Mouse (Mus musculus): ENCODE measurements around the gene 4930562C15Rik. TPM values are rescaled to one million over a fixed set of nuclear protein-coding genes. Genes with fewer than 3 reads are reported as not detected.
A peak's percentile ranks its signal among the peaks of the same experiment; 100 is the strongest.

4930562C15Rik gene
- total RNA-seq, 4 experiments from 2014 or later = not detected

- DNase-seq (ENCODE audit: low spot score in 2 of 2) = no peak
Measured at GRCm38 (mm10) chr16:4861392-4861791, 26.2 kb downstream of the 4930562C15Rik start.

GRCm38 (mm10) chr16:4862863-4863483, 27.8 kb downstream of the 4930562C15Rik start:
- DNase-seq (ENCODE audit: low spot score in 2 of 2) = peak; percentile 52 to 54

- no peak for DNase-seq (ENCODE audit: low spot score in 2 of 2)
Measured at GRCm38 (mm10) chr16:4863742-4864141, 28.5 kb downstream of the 4930562C15Rik start.

GRCm38 (mm10) chr16:4866101-4866695, 31.0 kb downstream of the 4930562C15Rik start:
- DNase-seq (ENCODE audit: low spot score in 2 of 2) = no peak

GRCm38 (mm10) chr16:4870490-4870889, 35.3 kb downstream of the 4930562C15Rik start:
- no peak for DNase-seq (ENCODE audit: low spot score in 2 of 2)

GRCm38 (mm10) chr16:4871926-4872325, 36.7 kb downstream of the 4930562C15Rik start:
- DNase-seq (ENCODE audit: low spot score in 2 of 2) = no peak

GRCm38 (mm10) chr16:4875198-4876032, 40.2 kb downstream of the 4930562C15Rik start:
- no peak for DNase-seq (ENCODE audit: low spot score in 2 of 2)

- peak in 1 of 2 experiments; percentile 45 for DNase-seq (ENCODE audit: low spot score in 2 of 2)
Measured at GRCm38 (mm10) chr16:4876033-4876680, 40.9 kb downstream of the 4930562C15Rik start.

GRCm38 (mm10) chr16:4877195-4877594, 42.0 kb downstream of the 4930562C15Rik start:
- no peak for DNase-seq (ENCODE audit: low spot score in 2 of 2)

- no peak for DNase-seq (ENCODE audit: low spot score in 2 of 2)
Measured at GRCm38 (mm10) chr16:4877701-4878100, 42.5 kb downstream of the 4930562C15Rik start.

GRCm38 (mm10) chr16:4878192-4878885, 43.1 kb downstream of the 4930562C15Rik start:
- DNase-seq (ENCODE audit: low spot score in 2 of 2) = no peak

GRCm38 (mm10) chr16:4879101-4879707, 44.0 kb downstream of the 4930562C15Rik start:
- peak in 1 of 2 experiments; percentile 42 for DNase-seq (ENCODE audit: low spot score in 2 of 2)

- DNase-seq (ENCODE audit: low spot score in 2 of 2) = peak; percentile 83 to 89
Measured at GRCm38 (mm10) chr16:4879708-4880124, 44.5 kb downstream of the 4930562C15Rik start.

GRCm38 (mm10) chr16:4880136-4880825, 45.1 kb downstream of the 4930562C15Rik start, which contains the start of gene Ubald1:
Gene Ubald1 (minus strand): TSS chr16:4880315.
- DNase-seq (ENCODE audit: low spot score in 2 of 2) = peak; percentile 95 to 96

- DNase-seq (ENCODE audit: low spot score in 2 of 2) = no peak
Measured at GRCm38 (mm10) chr16:4881400-4882351, 46.5 kb downstream of the 4930562C15Rik start.

GRCm38 (mm10) chr16:4884930-4885329, 49.7 kb downstream of the 4930562C15Rik start:
- DNase-seq (ENCODE audit: low spot score in 2 of 2) = no peak

GRCm38 (mm10) chr16:4885760-4886689, 50.8 kb downstream of the 4930562C15Rik start, which contains the start of gene Mgrn1:
Gene Mgrn1 (plus strand): TSS chr16:4886249.
- DNase-seq (ENCODE audit: low spot score in 2 of 2) = peak; percentile 69 to 84

- DNase-seq (ENCODE audit: low spot score in 2 of 2) = no peak
Measured at GRCm38 (mm10) chr16:4886690-4887020, 51.4 kb downstream of the 4930562C15Rik start.

All from gastrocnemius, adult 8-10 months (tissue).